Mouse (Mus musculus) lung, postnatal 4 days (tissue): Measurements from ENCODE around the gene Gm10778.

Experiments used
- DNase-seq, 2 experiments: peaks; one replicate each; pipeline ENCODE4 v3.0.0; 2021

Gm10778 gene

DNA sequence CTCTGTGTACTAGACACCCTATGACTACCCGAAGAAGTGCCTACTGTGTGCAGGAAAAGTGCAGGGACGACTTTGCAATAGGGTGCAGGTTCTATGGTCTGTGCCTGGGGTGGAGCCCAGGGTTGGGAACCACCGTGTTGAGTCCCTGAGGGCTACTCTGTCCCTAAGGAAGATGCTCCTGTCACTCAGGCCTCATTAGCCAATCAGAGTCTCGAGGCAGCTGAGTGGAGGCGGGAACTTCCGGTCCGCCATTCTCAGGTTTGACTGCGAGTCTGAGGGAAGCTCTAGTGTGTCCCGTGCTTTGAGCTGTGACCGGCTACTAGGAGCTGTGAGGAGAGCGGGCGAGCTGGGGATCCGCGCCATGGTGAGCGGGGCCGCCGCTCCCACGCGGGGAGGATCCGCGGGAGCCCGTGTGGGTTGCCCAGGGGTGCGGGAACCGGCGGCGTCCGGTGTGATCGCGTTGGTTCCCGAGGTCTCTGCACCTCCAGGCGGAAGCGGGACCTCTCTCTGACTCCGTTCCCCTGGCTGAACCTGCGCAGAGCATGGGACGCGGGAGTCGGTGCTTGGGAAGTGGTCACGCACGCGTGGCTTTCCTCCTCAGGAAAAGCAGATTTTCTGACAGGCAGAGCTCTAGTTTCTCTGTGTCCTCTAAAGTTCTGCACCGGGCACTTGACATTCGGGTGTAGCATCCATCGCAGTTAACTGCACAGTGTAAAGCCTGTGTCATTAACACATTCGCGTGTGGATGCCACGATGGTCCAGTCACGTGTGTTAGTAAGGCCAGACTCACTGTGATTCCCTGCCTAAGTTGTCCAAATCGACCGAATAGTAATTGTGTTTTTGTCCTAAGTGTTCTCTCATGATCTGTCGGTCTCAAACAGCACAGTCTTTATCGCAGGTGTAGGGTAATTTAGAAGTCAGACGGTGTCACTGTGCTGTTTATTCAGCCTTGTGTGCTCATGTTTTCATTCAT is at the start of gene Gm10778:
Gm10778 (plus strand) TSS at position 257 of the 973 bp plus-strand sequence.
- peak; percentile 85 to 91 for DNase-seq

DNA sequence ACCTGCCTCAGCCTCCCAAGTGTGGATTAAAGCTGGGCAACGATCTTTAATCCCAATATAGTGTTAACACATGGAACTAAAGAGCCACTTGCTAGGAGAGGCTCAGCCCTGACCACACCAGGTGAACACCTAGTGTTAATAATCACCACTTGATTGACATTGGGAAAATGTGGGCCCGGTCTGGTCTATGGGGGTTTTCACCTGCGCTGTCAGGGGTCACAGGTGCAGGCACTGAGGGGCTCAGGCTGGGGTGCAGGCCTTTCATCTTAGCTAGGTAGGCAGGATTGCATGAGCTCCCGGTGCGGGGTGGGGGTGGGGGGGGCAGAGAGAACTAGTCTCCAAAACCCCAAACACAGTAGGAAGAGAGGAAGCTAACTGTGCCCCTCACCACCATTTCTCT is 49.2 kb upstream of the Gm10778 start:
- no peak for DNase-seq

DNA sequence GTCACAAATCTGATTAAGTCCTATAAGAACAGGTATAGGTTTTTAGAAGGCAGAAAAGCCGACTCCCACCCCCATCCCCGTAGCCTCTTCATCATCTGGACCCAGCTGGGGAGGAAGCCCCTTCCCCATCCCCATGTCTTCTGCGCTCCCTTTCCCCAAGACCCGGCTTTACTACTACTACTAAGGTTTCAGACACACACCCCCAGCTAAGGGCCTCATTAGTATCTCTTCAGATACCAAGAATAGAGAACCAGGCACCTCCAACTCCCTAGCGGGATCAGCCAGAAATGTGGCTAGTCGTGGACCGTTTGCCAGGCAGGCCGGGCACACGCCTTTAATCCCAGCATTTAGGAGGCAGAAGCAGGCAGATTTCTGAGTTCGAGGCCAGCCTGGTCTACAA is 48.8 kb upstream of the Gm10778 start:
- no peak for DNase-seq

DNA sequence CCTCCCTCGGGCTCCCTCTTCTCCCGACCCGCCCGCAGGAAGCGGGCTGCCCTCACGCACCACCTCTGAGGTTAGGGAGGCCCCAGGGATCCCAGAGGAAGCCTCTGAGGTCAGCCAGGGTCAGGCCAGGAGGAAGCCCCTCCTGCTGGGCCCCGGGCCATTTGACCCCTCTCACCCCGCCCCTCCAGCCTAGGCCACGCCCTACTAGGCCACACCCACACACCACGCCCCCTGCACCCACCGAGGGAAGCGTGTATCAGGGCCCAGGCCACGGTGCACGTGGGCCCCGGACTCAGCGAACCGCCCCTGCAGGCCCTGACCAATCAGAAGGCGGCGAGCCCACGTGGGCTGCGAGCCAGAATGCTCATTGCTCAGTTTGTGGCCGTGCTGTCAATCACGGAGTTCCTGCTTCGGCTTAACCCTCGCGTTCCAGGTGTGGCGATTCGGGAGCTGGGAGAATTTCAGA is 48.1 kb upstream of the Gm10778 start, which contains the start of gene Tle6:
Tle6 (minus strand) TSS at position 336 of the 466 bp plus-strand sequence.
- peak; percentile 96 for DNase-seq

DNA sequence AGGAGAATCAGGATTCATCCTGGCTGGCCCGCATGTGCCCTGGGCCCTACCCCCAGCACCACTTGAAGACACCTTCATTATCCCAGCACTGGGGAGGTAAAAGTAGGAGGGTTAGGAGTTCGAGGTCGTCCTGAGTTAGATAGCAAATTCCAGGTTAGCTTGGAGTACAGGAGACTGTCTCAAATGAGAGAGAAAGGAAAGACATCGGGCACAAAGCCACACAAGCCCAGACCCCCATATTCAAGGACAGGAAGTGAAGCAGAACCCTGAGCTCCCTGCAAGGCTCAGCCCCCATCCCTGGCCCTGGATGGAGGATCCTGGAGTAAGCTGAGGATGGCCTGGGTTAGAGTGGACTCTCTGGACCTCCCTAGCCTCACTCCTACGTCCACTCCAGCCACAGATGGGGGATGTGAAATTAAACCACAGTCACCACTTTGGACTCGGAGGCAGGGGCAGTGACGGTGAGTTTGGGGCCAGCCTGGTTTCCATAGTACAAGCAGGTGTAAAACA is 47.4 kb upstream of the Gm10778 start:
- DNase-seq: no peak

DNA sequence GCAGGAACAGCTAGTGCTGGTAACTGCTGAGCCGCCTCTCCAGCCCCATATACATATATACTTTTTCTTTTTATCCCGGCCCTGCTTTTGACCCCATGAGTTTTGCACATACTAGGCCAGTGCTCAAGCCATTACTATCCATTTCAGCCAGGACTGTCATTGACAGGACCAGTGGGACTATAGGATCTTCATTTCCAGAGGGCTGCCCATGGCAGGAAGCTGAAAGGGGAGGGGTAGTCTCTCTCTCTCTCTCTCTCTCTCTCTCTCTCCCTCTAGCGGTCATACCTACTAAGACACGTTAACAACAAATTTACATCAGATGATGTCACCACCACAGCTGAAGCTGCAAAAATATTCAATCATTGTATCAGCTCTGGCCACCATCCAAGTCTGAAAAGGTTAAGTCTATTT is 46.1 kb upstream of the Gm10778 start:
- DNase-seq: peak in 1 of 2 experiments; percentile 38

DNA sequence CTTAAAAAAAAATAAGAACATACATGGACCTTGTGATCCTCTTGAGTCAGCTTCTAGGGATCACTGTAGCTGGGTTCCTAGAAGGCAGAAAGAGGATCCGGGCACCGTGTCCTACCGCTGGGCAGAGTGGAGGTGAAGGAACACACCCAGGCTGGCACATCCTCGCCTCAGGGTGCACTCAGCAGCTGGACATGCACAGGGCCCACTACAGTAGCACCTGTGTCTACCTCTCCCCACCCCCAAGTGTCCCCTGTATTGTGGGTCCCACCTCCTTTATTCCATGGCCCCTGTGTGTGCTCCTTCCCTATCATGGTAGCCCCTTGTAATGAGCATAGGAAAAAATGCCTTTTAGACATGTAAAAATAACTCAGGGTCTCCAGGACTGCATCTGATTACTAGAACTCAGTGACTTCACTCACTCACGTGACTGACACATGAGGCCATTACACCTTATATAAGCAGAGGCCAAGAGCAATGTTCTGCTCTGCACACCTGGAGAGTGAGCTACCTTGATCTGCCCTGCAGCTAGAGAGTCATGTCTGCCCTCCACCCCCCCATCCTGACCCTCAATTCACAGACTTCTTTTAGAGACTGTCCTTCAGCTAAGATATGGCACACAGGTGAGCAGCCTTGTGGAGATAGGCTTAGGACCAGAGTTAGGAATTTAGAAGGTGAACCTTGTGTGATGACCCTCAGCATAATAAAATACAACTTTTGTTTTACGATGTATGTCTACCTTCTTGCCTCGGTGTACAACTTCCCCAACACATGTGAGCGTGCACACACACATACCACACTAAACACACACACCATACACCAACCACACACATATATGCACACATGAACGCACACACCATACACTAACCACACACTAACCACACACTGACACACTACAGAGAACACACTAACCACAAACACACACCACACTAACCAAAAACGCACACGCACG is 44.6 kb upstream of the Gm10778 start:
- DNase-seq: peak in 1 of 2 experiments; percentile 4

DNA sequence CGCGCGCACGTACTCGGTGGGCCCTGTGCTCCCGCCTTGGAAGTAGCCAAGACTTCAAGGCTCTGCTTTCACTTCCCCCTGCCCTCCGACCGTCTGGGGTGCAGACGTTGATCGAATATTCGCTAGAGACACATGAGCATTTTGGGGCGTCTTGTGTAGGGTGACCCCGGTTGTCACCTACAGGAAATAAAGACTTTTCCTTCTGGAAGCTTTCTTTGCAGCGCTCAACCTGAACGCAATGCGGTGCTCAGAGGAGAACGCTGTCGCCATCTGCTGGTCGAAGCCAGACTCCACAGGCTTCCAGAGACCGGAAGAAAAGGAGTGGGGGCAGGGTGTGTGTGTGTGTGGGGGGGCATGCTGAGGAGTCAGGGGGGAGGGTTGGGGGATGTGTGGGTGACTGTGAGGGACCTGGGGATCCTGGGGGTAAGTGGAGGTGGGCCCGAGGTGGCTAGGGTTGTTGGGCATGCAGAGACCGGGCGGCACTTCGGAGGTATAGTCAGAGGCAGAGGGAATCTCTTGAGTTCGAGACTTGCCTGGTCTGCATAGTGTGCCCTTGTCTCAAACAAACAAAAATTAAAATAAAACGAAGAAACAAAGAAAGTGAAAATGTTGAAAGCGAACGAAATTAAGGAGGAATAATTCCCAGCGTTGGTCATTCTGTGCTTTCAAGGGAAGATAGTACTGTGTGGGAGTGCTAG is 43.7 kb upstream of the Gm10778 start:
- peak; percentile 88 to 91 for DNase-seq

DNA sequence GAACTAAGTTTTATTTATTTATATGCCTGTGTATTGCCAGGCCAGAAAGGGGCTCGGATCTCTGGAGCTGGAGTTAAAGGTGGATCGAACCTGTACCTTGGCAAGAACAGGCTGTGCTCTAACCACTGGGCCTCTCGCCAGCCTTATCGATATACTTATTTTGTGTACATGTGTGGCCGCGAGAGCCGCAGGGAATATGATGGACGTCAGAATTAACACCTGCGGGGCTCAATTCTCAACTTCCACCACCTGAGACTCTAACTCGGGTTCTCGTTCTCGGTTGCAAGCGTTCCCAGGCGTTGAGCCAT is 43.2 kb upstream of the Gm10778 start:
- DNase-seq: no peak

DNA sequence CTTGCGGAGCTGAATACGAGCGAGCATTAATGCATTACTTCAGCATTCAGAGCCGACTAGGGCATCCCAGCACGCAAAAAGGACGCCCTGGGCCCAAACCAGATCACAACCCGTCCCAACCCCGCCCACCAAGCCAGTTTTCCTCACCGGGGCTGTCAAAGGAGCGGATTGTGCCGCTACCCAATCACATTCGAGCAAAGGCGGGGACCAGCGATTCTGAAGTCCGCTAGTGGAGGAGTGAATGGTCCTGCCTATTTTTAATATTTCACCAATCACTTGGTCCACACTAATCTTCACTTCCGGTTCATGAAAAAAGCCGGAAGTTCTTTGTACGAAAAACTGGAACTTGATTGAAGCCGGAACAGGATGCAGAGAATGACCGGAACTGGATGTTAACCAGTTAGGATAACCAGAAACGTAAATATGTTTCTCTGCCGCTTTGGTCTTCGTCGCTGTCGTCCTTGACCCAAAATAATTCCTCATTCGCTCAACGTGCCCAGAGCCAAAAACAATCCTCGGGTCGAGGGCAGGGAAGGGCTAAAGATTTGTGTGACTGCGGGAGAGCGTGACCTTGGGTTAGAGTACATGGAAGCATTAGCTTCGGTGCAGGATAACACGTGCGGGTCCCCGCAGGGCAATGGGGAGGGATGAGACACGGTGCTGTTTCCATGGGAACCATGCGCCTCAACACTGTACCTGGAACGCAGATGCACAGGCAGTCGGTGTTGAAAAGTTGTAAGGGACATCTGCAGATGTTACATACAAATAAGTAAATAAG is 42.7 kb upstream of the Gm10778 start, which contains the start of gene BC025920:
BC025920 (plus strand) TSS at position 297 of the 778 bp plus-strand sequence.
- peak; percentile 96 to 98 for DNase-seq

DNA sequence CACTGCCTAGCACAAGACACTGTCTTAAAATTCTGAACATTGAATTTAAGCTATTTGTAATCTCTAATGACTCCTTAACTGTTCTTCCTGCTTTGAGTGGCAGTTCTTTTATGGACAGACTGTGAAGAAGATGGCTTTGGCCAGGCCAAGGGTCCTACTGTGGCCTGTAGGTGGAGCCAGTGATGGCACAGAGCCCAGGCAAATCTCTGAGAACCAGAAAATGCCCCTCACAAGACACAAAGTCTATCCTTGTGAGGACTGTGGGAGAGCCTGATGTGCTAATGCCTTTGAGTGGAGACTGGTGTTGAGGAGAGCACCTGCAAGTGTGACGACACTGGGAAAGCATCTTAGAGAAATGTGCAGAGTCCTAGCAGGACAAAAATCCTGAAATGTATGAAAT is 40.6 kb upstream of the Gm10778 start:
- no peak for DNase-seq

DNA sequence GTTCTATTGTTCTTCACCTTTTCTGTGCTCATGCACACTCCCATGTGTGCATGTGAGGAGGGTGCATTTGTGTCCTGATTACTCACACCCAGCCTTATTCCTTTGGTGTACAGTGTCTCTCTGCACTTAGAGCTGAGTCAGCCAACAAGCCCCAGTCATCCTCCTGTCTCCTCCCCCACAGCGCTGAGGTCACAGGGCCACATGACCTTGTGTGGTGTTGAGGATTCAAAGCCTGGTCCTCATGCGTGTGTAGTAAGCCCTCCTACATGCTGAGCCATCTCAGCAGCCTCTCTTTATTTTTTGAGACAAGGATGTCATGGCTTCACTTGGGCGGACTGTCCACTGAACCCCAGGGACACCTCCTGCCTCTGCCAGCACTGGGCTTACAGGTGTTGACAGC is 36.1 kb upstream of the Gm10778 start:
- DNase-seq: no peak

DNA sequence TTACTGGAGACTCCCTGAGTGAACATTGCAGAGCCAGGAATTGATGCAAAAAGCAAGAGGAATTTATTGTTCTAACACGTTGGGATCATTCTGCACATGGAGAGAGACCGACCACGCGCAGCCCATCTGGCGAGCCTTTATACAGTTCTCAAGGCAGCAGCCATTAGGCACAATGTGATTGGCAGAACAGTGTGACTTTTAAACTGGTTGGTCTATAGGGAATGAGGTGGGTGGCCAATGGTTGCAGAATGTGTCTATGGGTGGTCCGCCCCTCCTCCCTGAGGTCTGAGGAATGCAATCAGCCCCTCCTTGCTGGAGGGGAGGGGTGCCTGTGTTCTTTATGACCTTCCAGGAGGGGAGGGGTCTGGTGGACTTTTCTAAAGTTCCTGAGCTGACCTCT is 33.4 kb upstream of the Gm10778 start:
- DNase-seq: no peak

DNA sequence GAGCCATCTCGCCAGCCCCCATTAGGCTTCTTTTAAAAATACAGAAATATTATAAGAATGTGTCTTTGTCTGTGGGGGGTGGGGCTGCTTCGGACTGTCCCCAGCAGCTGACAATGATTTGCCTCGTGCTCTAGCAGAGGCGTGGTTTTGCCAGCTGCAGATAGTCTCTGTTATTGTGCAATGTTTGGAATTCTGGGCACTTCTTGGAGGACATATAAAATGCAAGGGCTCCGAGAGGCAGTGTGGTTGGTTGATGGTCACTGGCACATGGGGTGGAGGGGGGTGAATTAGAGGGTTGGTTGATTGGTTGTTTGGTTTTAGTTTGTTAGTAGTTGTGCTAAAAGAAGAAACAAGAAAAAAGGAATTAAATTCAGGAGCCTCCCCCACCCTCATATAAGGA is 28.9 kb upstream of the Gm10778 start:
- no peak for DNase-seq

DNA sequence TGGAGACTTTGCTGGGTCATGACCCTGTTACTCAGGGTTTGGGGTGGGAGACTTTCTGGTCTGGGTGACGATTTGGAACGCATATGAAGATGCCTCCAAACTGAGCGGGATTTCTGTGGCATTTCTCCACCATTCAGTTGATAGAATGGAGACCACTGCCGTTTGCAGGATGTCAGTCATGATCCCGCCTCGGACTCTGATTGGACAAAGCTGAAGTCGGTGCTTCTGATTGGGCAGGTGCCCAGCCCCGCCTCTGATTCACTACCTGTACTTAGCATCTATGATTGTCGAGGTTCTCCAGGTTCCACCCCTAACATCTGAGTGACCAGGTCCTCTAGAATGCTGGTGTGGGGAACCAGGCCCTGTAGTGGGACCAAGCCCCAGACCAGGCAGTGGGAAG is 28.1 kb upstream of the Gm10778 start:
- no peak for DNase-seq

DNA sequence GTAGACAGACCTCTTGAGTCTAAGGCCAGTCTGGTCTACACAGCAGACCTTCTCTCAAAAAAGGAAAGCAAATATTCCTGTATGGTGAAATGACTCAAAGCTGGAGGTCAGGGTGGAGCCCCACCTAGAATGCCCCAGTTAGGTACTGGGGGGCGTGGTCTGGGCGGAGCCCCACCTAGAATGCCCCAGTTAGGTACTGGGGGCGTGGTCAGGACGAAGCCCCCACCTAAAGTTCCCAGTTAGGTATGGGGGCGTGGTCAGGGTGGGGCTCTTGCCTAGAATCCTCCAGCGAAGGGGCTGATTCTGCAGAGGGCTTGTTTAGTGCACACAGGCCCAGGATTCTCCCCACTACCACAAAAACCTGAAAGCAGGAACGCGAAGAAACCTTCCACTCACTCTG is 25.4 kb upstream of the Gm10778 start:
- DNase-seq: no peak

DNA sequence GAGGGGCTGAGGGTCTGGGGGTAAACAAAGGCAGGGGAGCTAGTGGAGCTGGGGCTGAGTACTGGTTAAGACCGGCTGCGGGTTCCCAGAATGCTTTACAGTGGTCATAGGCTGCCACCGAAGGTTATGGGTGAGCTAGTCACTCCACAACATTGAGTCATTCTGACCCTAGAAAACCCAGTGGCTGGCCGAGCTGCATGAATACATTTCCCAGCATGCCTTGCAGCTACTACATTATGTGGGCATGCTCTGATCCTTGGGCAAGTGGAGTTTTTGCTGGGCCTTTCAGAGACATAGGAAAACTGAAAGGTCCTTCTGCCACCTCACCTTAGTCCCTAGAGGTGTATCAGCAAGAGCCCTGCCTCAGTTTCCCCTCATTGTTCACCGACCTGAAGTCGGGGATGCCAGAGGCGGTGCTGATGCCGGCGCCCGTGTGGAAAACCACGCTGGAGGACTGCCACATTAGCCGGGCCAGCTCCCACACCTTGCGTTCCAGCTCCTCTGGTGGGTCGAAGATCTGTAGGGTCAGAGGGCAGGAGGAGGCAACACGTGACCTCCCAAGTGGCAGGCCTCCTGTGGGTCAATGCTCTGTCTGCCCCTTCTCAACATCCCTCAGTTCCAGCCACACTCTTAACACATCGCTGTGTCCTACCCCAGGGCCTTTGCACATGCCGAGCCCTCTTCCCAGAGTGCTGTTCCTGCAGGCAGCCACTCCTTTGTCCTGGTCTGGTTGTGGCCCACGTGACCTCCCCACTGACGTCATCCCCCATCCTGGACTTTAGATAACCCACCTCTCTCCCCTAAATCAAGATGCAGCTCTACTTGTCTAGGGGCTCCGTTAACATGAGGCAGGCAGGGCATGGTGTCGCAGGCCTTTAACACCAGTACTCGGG is 22.5 kb upstream of the Gm10778 start:
- peak in 1 of 2 experiments; percentile 29 for DNase-seq

DNA sequence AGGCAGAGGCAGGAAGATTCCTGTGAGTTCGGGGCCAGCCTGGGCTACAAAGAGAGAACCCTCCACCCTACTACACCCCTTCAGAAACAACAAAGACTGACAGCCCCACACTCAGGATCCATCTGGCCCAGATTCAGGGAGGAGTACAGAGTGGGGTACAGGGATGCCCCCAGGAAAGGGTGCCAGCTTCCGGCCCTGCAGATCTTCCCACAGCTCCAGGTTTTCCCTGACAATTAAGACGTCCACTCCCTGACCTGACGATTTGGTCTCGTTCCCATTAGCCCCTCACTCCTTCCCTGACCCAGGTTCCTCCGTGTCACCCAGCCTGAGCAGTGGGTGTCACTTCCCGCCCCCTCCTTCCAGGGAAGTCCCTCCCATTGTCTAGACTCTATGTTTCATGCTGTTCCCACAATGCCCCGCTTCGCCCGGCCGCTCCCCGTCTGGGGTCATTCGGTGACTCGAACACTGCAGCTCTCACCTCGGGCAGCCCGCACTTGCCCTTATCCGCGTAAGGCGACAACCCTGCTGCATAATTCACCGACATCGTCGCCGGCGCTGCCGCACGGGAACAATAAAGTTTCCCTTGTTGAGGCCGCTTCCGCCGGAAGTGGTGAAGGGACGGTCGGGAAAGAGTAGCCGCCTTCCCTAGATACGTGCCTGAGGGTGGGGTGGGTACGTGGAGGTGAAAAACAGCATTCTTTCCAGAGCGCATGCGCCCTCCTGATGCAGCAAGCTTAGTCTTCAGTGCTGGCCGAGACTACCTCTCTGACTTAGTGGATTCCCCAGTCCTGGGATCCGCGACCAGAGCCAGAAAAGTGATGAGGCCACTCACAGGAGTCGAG is 21.6 kb upstream of the Gm10778 start, which contains the start of gene Sirt6:
Sirt6 (minus strand) TSS at position 804 of the 842 bp plus-strand sequence.
- DNase-seq: peak; percentile 93 to 95

DNA sequence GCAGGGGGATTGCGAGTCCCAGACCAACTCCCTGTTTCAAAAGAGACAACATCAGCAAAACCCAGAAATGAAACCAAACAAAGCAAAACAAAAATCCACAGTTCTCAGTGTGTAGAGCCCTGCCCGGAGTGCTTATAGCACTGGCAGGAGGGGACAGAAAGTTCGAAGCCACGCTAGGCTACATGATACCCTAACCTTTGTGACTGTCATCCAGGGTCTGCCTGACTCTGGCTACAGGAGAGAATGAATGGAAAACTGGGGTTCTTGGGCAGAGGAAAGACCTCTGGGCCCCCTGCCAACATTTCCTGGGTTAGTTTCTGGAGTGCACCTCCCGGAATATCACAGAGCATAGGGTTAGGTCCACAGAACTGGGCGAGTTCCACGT is 21.0 kb upstream of the Gm10778 start:
- peak in 1 of 2 experiments; percentile 41 for DNase-seq
